Mouse (Mus musculus) gastrocnemius, adult 2 months (tissue): ENCODE data around the gene Sesn1. TPM values are rescaled to one million over a fixed set of nuclear protein-coding genes. Genes with fewer than 3 reads are reported as not detected.

Experiments
- DNase-seq: peaks from one replicate; pipeline ENCODE4 v3.0.0; 2022
- H3K27ac ChIP-seq: fragments of 200-600 bp; 2 replicates; pipeline ENCODE4 v1.8.1; 2022; ENCODE audit warnings: mild to moderate bottlenecking
- H3K4me3 ChIP-seq: fragments of 200-600 bp; 2 replicates; pipeline ENCODE4 v1.8.1; 2022; ENCODE audit warnings: mild to moderate bottlenecking, moderate library complexity
- CTCF ChIP-seq: fragments of 200-600 bp; IDR thresholded peaks from 2 replicates; pipeline ENCODE4 v1.8.1; 2022; ENCODE audit warnings: antibody characterized with exemption, mild to moderate bottlenecking, moderate library complexity
- intact Hi-C: fragments of 180-260 bp; cut with DNase I; formaldehyde crosslinking; loops from one replicate; pipeline ENCODE4 v1.15.1; 2025
- total RNA-seq, 2 experiments: library from RNA; stranded (reverse); gene quantifications; 2 replicates each; pipeline ENCODE4 v1.2.3; 2021

Gene Sesn1
- total RNA-seq, 2 experiments from 2014 or later = 18.5 to 52.7 TPM

DNA sequence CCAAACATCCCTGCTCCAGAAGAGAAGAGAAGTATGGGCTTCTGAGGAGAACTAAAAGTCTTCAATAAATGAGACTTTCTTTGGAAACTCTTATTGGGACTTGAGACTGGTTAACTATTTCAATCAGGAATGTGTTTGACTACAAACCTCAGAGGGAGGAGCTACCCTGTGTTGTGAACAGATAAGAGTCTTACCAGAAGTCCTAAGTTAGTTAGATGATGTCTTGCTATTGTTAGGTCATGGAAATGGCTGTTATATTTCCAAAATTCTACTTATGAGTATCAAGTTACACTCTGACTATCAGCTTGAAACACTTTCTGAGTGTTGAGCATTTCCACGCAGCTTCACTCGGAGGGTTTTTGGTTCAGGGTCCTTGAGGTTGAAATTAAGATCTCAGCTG lies 39.0 kb downstream of the Sesn1 start:
- no peak overlapping the region for H3K27ac ChIP-seq
- no peak overlapping the region for H3K4me3 ChIP-seq
- intact Hi-C loops = no loop called here
- no peak for DNase-seq
- TF ChIP-seq CTCF = no peak

DNA sequence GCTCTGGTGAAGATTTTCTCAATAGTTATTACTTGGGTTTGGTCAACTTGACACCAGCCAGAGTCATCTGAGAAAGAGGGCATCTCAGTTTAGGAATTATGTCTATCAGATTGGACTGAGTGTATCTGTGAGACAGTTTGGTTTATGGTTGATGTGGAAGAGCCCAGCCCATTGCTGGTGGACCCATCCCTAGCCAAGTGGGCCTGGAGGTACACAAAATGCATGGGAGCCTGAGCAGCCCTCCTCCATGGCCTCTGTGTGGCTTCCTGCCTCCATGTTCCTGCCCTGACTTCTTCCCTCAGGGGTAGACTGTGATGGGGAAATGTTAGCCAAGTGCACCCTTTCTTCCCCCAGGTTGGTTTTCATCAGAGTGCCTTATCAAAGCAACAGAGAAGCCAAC lies 50.1 kb downstream of the Sesn1 start:
- H3K4me3 ChIP-seq = no peak overlapping the region
- DNase-seq = no peak
- no peak overlapping the region for H3K27ac ChIP-seq
- intact Hi-C loops = no loop called here
- no peak for TF ChIP-seq CTCF

DNA sequence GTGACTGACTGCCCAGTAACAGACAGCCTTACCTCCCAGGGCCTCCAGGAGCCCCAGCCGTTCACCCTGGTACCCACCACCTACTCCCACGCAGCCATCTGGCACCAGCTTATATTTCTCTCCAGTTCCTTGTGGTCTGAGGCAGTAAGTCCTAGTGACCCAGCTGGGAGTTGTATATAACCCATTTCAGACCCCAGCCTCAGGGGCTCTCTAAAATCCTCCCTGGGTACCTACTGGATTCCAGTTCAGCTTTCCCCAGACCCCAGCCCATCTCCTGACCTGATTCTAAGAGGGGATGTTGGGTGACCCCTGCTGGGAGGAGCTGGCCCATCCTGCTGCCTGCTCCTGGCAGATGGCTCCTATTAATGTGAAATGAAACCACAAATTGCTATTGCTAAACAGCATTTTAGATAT lies 50.5 kb downstream of the Sesn1 start:
- no peak overlapping the region for H3K4me3 ChIP-seq
- intact Hi-C loops = no loop called here
- TF ChIP-seq CTCF = no peak

DNA sequence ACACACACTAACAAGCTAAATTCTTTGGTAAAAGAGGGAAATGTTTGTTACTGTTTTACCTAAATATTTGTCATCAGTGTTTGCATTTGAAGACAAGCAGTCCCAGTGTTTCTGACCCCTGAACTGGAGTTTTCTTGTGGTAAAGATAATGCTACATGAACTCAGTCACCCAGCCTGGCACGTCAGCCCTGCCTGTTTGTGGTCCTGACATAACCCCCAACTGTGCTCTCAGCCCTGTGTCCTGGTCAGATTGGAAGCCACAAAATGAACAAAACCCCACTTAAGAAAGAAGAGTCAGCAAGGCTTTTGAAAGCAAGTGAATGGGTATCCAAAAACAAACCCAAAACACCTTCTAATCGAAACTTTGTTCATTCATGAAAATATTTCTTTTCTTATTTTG lies 53.3 kb downstream of the Sesn1 start:
- intact Hi-C loops = no loop called here
- TF ChIP-seq CTCF = no peak
- DNase-seq = no peak
- Histone ChIP-seq H3K4me3 (no peak overlapping the region), H3K27ac (no peak overlapping the region)

More for the DNA sequence above, 50.5 kb downstream of the Sesn1 start:
- no peak for DNase-seq
- H3K27ac ChIP-seq = peak overlapping the region; percentile 12; the same call in 1 of the 2 replicates

DNA sequence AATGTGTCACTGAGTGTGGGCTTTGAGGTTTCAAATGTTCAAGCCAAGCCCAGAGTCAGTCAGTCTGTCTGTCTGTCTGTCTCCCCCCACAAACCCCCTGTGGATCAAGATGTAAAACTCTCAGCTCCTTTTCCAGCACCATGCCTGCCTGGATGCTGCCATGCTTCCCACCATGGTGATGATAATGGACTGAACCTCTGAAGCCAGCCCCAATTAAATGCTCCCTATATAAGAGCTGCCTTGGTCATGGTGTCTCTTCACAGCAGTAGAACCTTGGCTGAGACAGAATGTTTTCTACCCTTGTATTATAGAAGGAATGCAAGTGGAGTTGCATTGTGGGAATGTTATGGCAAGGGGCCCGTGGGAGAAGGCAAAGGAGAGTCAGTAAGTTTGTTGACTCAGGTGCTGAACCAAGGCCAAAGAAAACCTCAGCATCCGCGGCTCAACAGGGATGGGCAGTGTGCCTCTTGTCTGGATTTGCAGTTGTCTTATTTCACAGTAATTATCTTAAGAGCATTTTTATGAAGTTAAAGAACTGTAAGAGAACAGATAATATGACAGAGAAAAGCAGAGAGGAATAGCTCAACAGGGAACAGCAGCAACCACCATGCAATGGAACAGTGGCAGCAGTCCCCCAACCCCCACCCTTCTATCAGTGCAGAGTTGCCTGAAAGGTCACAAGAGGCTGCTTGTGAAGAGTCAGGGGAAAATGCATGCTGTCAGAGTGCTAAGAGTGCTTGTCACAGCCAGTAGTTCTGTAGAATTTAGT lies 56.5 kb downstream of the Sesn1 start:
- Histone ChIP-seq H3K27ac (peak overlapping the region; percentile 56), H3K4me3 (no peak overlapping the region)
- TF ChIP-seq CTCF = no peak
- no peak for DNase-seq
- intact Hi-C loops = no loop called here

DNA sequence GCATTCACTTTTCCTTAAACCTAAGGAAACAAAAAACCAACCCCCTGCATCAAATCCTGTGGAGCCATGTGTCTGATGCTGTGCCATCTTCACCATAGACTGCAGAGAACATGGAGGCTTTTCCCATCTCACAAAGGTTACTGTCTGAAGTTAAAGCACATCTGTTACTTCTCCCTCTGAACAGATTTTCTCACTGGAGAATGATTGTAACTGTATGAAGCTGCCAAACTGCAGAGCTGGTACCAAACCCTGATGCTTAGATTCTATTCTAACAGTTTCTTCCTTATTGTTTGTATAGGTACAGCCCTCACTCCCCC lies 57.1 kb downstream of the Sesn1 start:
- TF ChIP-seq CTCF = no peak
- intact Hi-C loops = no loop called here
- H3K4me3 ChIP-seq = no peak overlapping the region
- peak overlapping the region; percentile 56 for H3K27ac ChIP-seq
- DNase-seq = no peak

DNA sequence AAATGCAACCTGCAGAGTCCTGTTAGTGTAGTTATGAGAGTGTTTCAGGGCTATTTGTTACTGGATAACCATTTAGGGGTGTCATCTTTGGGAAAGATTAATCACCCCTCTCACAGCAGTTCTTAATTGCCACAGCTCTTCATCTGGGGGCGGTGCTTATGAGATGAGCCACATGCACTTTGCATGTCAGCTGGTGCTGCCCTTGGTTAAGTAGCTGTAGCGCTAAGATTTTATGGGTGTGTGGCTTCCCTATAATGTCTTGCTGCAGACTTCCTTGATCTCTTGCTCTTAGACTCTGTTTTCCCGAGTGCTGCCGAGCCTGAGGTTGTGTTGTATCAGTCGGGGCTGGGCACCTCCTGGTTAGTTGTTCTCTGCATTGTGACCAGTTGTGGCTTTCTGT lies 58.2 kb downstream of the Sesn1 start:
- no peak for TF ChIP-seq CTCF
- intact Hi-C loops = no loop called here
- Histone ChIP-seq H3K4me3 (no peak overlapping the region), H3K27ac (no peak overlapping the region)
- no peak for DNase-seq

DNA sequence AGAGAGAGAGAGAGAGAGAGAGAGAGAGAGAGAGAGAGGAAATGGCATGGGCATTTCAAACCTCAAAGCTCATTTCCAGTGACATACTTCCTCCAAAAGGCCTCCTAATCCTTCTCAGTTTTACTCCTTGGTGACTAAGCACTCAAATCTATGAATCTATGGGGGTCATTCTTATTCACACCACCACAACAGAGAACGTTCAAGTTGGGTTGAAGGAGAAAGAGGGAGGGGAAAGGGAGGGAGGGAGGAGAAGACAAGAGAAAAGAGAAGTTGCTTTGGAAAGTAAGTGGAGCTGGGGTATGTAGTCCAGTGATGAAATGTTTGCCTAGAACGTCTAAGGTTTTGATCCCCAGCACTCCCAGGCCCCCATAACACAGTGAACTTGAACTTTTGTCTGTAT lies 60.4 kb downstream of the Sesn1 start:
- intact Hi-C loops = no loop called here
- TF ChIP-seq CTCF = no peak
- Histone ChIP-seq H3K27ac (no peak overlapping the region), H3K4me3 (no peak overlapping the region)
- no peak for DNase-seq

DNA sequence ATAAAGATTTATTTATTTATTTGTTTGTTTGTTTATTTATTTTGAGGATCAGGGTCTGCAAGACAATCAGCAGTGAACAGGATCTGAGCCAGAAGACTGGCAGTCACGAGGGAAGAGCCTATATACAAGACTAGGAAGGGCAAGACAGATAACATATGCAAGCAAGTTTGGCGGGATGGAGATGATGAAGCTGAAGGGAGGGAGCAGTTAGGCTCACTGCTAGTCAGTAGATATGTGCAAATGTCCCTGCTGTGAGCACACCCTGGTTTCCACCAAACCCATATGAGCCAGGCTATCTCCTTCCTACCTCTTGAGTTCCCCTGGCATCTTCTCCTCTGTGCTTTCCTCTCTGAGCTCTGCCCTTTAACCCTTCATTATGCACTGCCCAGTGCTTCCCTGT lies 61.8 kb downstream of the Sesn1 start:
- no peak overlapping the region for H3K4me3 ChIP-seq
- DNase-seq = no peak
- no peak for TF ChIP-seq CTCF
- H3K27ac ChIP-seq = no peak overlapping the region
- intact Hi-C loops = no loop called here

DNA sequence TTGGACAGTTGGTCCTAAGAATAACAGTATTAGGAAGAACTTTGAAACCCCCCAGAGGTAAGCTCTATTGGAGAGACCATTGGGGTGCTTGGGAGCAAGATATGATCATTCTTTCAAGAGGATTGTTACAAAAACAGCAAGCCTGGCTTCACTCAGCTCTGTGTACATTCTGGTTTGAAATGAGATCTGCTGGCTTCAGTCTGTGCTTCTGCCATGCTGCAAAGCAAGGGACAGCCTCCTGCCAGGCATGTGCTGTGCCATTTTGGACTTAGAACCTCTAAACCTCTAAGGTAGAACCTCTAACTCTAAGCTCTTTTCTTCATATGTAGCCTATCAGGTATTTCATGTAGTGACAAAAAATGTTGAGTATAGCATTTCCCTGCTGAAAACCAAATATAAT lies 65.9 kb downstream of the Sesn1 start:
- Histone ChIP-seq H3K4me3 (no peak overlapping the region), H3K27ac (no peak overlapping the region)
- DNase-seq = no peak
- intact Hi-C loops = no loop called here
- TF ChIP-seq CTCF = no peak

DNA sequence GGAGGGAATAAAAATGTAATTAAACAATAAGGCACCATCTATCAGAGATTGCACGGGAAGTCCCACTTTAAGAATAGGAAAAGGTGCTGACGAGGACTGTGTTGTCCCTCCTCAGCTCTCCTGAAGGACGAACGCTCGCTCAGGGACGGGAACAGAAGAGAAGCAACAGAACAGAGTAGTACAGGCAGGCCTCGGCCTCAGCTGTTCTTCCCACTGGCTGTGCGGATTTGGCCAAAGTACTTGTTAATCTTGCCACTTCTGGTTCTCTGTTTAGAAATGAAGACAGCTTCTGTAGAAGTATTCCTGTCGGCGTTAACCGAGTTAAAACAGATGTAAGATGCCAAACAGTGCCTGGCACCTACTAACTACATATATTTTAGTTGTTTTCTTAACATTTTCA lies 68.6 kb downstream of the Sesn1 start:
- DNase-seq = no peak
- Histone ChIP-seq H3K27ac (no peak overlapping the region), H3K4me3 (no peak overlapping the region)
- intact Hi-C loops = no loop called here
- TF ChIP-seq CTCF = no peak

DNA sequence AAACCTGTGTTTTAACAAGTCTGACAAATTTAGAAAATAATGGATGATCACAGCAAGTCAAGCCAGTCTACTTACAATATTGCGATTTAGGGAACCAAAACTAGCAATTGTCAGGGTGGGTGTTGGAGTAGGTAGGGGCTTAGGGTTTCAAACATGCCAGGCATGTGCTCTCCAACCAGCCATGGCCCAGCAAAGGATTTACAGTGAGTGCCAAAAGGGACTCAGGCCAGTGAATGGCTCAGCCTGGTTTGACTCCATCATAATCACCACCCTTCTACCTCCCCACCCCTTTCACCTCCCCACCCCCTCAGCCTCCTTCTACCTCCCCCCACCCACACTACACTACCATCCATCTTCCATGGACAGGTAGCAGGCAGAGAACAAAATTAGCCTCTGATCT lies 69.9 kb downstream of the Sesn1 start:
- Histone ChIP-seq H3K27ac (peak overlapping the region; percentile 38; the same call in 1 of the 2 replicates), H3K4me3 (no peak overlapping the region)
- intact Hi-C loops = no loop called here
- no peak for TF ChIP-seq CTCF
- no peak for DNase-seq

DNA sequence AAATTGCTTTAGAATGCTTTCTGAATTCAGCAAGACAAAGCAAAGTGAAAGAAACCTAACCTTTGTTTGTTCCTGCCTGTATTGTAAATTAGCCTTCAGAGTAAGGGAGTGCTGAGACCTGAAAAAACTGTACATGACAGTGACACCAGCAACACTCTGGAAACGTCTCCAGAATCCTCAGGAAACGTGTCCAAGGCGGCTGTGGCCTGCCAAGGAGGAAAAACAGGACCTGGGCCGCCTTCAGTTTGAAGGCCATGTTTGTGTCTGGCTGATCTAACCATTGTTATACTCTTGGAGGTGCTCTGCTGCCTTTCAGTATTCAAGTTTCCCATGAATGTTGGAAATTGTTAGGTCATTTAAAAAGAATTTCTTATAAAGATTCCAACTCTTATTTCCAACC lies 70.5 kb downstream of the Sesn1 start:
- H3K27ac ChIP-seq = peak overlapping the region; percentile 38
- intact Hi-C loops = no loop called here
- DNase-seq = peak; percentile 57

DNA sequence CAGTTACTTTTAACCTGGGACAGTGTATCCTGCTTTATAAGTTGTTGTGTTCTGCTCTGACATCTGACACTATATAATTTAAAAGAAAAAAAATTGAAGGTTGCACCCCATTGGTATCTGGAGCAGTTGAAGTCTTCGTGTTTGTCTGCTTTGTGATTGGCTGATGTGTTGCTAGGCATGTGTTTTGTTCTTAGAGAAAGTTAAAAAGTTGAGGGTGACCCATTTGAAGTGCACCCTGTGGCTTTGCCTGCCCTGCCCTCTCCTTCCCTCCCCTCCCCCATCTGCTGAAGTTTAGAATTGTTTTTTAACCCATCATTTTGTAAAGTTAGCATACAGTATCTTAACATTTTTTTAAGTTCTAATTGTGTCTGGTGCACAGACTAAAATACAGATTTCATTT lies 71.0 kb downstream of the Sesn1 start:
- H3K4me3 ChIP-seq = no peak overlapping the region
- DNase-seq = no peak
- H3K27ac ChIP-seq = peak overlapping the region; percentile 12; the same call in 1 of the 2 replicates
- intact Hi-C loops = no loop called here
- no peak for TF ChIP-seq CTCF

More for the DNA sequence above, 70.5 kb downstream of the Sesn1 start:
- TF ChIP-seq CTCF = no peak
- no peak overlapping the region for H3K4me3 ChIP-seq
